Mouse (Mus musculus) lung, adult 2 months (tissue): ENCODE results near the gene Cacna1s.

Experiments
- CTCF ChIP-seq: fragments of 200-500 bp; IDR thresholded peaks from 2 replicates; pipeline ENCODE4 v1.5.1; 2011; ENCODE audit warnings: mild to moderate bottlenecking, low read length, control low read depth; ENCODE audit not compliant: insufficient read depth
- POLR2A ChIP-seq: fragments of 200-500 bp; IDR thresholded peaks from 2 replicates; pipeline ENCODE4 v1.6.1; 2011; ENCODE audit warnings: low read depth, mild to moderate bottlenecking, control low read depth, low read length, borderline replicate concordance; ENCODE audit errors: extremely low read depth

DNA sequence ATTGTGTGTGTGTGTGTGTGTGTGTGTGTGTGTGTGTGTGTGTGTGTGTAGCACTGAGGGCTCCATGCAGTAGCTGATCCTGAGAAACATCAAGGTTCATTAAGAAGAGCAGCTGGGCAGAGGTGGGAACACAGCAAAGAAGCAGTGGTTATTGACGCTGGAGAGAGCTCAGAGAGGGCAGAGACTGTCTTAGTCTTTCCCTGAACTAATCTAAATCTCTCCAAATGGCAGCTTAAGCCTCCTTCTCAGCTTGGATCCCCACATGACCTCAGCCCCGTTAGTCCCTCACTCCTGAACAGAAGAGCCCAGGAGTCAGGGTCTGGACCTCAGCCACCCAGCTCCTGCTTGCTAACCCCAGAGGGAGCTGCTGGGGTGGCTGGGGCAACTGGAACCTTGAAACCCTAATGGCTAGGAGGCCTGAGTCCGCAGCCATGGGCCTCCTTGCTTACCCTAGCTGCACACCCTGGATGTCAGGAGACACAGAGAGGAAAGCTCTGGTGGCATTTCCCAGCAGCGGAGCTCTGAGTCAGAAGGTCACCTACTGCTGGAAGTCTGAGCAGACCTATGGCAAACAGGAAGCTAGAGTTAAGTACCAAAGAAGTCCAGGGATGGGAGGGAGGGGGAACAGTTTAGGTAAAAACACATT, 76.5 kb downstream of the Cacna1s start:
- no peak for TF ChIP-seq POLR2A
- TF ChIP-seq CTCF: no peak
